Mouse (Mus musculus) T-cell, adult 2 months (primary cell): ENCODE results near the gene Camk1d.
"Not testable (repeated sequence)": the region's sequence is repeated elsewhere in the genome, so short reads cannot be mapped to it uniquely, and the experiment has no call there.

Experiments
- DNase-seq: peaks from one replicate; pipeline ENCODE4 v3.0.0; 2022; ENCODE audit warnings: low spot score

Camk1d gene

DNA sequence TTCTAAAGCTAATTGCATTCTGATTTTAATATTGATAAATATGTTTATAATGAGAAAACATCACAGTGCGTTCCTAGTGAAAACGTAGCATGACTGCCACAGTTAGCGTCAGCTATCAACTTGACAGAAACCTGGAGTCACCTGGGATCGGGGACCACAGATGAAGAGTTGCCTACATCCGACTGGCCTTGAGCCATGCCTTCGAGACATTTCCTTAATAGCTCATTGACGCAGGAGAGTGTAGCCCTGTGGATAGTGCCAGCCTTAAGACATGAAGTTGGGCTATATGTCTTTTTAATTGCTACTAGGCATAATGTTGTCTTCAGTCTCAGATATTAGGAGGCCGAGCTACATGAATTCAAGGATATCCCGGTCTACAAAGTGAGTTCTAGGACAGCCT, 315.8 kb downstream of the Camk1d start:
- DNase-seq = no peak

DNA sequence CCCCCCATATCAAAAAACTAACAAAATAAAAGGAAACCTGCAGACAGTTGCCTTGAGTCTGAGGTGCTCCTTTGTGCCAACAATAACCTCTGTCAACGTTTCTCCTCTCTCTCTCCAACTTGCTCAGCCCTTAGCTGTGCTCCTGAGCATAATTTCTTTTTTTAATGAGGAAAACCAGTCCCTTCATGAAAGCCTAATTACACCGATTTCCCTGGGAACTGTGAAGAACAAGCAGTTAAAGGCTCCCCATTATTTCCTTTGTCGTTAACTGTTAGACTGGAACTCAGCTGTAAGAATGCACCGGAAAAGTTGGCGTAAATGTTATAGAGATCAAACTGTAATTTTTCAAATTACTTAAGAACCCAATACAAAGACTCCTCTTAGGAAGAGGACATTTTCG, 316.3 kb downstream of the Camk1d start:
- no peak for DNase-seq

GRCm38 (mm10) chr2:5397468-5397867, 316.8 kb downstream of the Camk1d start:
- no peak for DNase-seq

GRCm38 (mm10) chr2:5396415-5396814, 317.9 kb downstream of the Camk1d start:
- no peak for DNase-seq

DNA sequence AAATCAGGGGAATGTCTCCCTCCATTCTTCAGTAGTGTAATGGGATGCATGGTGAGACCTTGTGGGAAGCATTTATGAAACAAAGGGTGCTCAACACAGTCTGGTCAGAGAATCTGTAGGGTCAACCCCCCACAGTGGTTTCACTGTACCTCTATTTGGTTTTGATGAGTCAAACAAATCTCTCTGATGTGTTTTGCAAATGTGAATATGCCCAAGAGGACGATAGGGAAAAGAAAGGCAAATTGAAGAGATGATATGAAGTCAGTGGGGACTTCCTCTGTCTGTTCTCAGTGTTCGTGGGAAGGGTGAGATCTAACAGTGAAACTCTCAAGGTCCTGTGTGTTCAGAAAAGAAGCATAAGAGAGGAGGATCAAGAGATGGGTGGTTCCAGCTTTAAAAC, 318.4 kb downstream of the Camk1d start:
- no peak for DNase-seq

- no peak for DNase-seq
Measured at GRCm38 (mm10) chr2:5392921-5393320, 321.4 kb downstream of the Camk1d start.

DNA sequence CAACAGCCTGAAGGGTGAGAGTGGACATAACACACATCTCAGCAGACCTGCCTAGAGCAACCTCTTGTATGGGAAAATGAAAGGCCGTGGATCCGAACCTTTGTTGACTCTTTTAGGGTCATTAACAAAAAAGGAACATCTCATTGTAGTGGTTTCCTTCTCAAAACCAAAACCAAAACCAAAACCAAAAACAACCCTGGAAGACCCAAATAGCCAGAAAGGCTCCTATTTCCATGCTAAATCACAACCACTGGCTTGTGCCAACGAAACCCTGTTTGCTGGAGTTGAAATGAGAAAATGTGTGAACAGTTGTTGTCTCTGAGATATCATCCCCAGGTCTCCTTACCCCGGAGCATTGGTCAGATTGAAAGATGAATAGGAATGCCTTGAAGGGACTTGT, 321.8 kb downstream of the Camk1d start:
- no peak for DNase-seq

DNA sequence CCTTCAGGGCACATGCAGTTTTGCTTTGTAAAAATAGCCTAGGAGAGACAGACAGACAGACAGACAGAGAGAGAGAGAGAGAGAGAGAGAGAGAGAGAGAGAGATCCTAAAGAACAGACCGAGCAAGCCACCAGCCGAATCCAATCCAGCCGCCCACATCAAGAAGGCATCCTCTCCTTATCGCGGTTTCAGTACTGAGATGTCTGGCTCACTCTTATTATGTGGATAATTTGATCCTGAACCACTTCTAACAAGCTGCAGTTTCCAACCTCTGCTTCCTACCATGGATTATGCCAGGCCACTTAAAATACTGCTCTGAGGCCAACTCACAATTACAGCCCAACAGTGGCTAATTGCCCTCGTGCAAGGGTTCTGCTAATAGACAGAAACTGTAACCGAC, 325.9 kb downstream of the Camk1d start:
- DNase-seq = no peak

- DNase-seq = no peak
Measured at GRCm38 (mm10) chr2:5381712-5382710, 332.3 kb downstream of the Camk1d start.

GRCm38 (mm10) chr2:5380973-5381372, 333.3 kb downstream of the Camk1d start:
- no peak for DNase-seq

DNA sequence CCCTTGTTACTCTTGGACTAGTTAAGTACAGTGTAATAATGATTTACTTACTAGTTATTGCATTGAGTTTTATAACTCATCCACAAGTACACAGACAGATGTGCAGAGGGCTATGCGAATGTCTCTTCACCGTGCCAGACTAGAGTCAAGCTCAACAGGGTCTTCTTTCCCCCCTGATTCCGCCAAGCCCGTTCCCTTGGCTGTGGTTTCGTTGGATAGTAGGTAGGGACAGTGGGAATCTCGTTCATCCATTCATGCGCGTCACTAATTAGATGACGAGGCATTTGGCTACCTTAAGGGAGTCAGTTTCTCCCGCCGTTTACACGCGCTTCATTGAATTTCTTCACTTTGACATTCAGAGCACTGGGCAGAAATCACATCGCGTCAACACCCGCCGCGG, 335.4 kb downstream of the Camk1d start:
- not testable (repeated sequence) for DNase-seq

DNA sequence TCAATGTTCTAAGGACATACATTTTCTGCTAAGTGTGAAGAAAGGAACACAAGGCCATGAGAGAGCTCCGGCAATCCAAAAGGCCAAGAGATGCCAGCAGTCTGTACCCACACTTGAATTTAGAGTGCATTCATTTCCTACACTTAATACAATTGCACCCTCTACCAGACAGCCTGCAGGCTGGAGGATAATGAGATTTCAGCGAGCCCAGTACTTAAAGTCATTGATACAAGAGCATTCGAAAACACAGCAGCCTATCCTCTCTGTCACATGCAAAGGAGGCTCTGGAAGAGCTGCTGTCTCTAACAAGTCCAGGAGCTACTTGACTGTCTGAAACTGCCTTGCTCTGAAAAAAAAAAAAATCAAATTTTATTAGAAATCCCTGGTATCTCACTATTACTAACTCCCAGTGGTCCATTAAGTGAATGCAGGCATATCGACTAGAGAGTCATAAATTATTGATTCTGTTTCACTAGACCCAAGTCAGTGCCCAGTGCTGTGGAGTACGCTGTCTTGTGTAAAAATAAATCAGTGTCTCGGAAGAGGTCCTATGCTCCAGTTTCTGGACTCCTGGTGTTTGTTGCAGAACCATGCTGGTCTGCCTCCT, 336.1 kb downstream of the Camk1d start:
- no peak for DNase-seq

- DNase-seq = no peak
Measured at GRCm38 (mm10) chr2:5372886-5373429, 341.4 kb downstream of the Camk1d start.

DNA sequence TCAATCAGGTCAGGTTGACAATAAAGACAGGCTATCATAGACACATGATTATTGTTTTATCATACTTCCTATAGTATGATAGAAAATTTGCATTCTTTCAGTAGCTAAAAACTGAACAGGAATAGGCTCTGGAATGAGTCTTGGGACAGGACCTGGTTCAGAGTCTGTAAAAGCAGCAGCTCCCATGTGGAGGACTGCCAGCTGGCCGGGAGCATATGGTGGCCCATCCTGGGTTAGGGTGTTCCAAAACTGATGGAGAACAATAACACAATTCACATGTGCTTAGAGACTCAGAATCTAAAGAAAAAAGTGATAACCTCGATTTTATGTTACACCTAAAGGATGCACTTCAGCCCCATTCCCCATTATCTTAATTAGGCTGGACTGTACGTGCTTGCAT, 343.0 kb downstream of the Camk1d start:
- DNase-seq = no peak

DNA sequence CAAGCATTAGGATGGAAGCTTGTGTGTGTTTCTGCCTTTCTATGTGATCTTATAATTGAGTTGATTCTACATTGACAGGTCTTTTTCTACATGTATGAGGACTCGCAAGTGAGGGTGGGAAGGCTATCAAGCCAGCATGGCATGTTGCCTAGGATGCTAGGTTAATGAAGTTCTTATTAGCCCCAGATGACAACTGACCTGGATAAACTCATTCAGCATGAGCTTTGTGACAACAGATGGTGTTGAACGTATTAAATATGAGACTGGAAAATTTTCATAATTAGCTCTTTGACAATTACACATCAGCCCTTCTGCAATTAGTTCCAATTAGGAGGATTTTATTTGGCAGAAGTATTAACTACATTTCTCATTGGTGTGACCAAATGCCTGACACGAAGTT, 343.7 kb downstream of the Camk1d start:
- DNase-seq = no peak

- DNase-seq = no peak
Measured at GRCm38 (mm10) chr2:5363836-5364235, 350.5 kb downstream of the Camk1d start.

- no peak for DNase-seq
Measured at GRCm38 (mm10) chr2:5358049-5358448, 356.3 kb downstream of the Camk1d start.

DNA sequence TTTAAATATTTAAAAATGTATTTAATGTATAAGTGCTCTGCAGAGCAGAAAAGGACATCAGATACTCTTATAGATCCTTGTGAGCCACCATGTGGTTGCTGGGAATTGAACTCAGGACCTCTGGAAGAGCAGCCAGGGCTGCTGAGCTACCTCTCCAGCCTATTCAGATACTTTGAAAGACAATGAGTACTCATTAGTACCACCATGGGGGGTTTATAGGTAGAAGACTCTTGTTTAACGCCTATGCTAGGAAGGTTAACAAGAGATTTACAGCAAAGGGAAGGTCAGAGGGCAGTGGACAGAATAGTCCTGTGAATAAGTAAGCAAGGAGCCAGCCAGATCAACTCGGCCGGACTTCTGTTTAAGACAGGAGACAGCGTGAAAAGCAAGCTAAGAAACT, 357.3 kb downstream of the Camk1d start:
- no peak for DNase-seq

DNA sequence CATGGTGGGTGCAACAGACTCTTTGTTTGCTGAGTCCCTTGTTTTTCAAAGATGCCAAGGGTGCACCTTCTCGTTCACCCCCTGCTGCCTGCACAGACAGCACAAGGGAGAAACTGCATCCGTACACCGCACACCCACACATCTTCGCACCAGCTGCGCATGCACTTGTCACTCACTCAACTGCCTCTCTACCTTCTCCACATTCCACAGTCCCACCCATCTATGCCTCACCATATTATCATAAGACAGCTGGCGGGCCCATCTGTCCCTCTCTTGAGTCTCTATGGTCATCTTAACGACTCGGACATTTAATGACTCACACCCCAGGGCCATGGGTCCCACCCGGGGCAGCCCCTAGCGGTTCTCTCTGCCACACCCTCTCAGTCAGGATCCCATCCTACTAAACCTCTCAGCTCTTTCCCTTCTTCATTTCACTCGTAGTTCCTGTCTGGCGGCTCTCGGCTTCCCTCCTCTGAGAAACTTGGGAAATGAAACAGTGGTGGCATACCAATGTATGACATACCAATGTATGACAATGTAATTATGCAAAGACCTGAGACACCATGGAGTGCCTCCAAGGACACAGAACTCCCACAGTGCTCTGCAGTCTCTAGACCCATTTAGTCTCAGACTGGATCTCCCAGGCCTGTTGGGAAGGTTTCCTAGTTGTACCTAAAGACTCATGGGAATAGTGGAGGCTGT, 361.3 kb downstream of the Camk1d start:
- no peak for DNase-seq

DNA sequence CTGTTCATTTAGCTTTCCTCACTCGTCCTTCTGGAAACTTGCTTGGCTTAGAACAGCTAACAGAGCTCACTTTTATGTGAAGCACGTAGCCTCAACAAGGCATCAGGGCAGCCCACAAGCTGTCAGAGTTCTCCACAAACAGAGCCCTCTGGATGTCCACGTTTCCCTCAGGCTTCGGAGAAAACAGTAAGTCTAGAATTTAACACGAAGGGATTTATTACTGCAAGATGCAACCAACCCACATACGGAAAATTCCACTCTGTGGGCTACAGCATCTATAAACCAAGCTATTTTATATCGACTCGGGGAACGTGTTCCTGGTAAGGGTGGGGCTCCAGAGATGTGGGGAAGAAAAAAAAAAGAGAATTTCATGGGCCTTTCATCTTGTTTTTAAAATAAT, 369.0 kb downstream of the Camk1d start:
- no peak for DNase-seq

- no peak for DNase-seq
Measured at GRCm38 (mm10) chr2:5327533-5328250, 386.6 kb downstream of the Camk1d start.

GRCm38 (mm10) chr2:5324806-5325205, 389.5 kb downstream of the Camk1d start:
- DNase-seq = no peak
